Mouse (Mus musculus) E14TG2a.4 (cell line): ENCODE measurements at regions not wholly inside any gene's neighbourhood (a gene's known extent, or its start where the extent isn't known, plus 50 kb on each side); places are given as distances from the start of the nearest gene placed in this dataset.

Experiments used
- CTCF ChIP-seq: conservative IDR thresholded peaks from 2 replicates; pipeline ENCODE4 v1.5.1; 2014; ENCODE audit warnings: low read length
- NANOG ChIP-seq: IDR thresholded peaks from 2 replicates; pipeline ENCODE4 v1.6.1; 2014; ENCODE audit warnings: borderline replicate concordance, low read length, mixed read lengths
- POU5F1 ChIP-seq: IDR thresholded peaks from 2 replicates; pipeline ENCODE4 v1.6.1; 2014; ENCODE audit warnings: low read length, borderline replicate concordance

DNA sequence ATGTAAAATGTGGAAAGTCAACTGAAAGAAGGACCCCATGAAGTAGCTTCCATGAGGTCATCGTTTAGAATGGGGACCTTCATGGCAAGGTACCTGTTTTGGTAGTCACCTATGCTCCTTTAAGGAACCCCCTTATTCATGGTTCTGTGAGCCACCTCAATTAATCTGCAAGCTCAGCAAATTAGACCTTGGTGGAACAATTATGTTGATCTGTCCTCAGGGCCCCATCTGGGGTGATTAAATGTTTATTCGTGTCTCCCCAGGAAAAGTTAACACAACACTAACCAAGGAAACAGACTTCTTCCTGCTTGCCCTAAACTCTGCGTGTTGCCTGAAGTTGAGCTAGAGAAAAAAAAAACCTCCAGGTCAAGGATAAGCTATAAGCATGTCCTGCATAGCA is 175.9 kb upstream of the Lmcd1 start:
- TF ChIP-seq CTCF (no peak), NANOG (no peak), POU5F1 (no peak)
